Mouse (Mus musculus): ENCODE measurements around the gene Zfp770.

DNA sequence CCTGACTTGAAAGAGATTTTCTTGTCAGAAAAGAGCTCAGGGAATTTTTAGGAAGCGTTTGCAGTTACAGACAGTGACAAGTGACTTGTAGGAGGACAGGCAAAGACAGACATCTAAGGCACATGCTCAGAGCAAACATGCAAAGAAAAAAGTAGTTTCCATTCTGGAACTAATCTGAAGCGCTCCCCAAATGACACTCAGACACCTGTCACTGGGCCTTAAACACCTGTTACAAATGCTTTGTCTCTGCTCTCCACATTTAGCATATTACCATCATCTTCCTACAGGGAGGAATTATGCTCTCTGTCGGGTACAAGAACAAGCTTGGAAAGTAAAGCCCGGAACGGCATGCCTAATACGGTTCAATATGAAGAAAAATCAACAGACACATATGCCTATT is 57.4 kb downstream of the Zfp770 start:
- no peak for TF ChIP-seq CTCF (IDR thresholded peaks at IDR 0.05; ENCODE audit: low read depth, low read length)
- no peak for TF ChIP-seq POLR2A (IDR thresholded peaks at IDR 0.05; ENCODE audit: extremely low read depth, insufficient read depth, low read length)

Measured in liver, adult 2 months (tissue).